Mouse (Mus musculus) CD8-positive naive resting alpha-beta T cell, adult 57 days (primary cell): ENCODE measurements around the gene Gm11146. TPM values are rescaled to one million over a fixed set of nuclear protein-coding genes. Genes with fewer than 3 reads are reported as not detected.

ENCODE experiments used
- total RNA-seq: library from RNA; stranded (reverse); gene quantifications from one replicate; pipeline ENCODE4 v1.2.4, GENCODE M21; 2023

Gm11146 gene
- not detected for total RNA-seq

GRCm38 (mm10) chr16:77601994-77602393 lies at the start of gene Gm11146:
Gm11146 (minus strand) TSS chr16:77602094.

